Mouse (Mus musculus) effector memory CD4-positive, alpha-beta T cell, adult 5 months (primary cell): ENCODE data around the gene Sectm1a. TPM values are rescaled to one million over a fixed set of nuclear protein-coding genes. Genes with fewer than 3 reads are reported as not detected.

Source experiments
- polyA plus RNA-seq: library from polyadenylated mRNA; unstranded; fragments of 100-300 nt; shearing (Covaris generic); gene quantifications from one replicate; pipeline ENCODE4 v1.2.1, GENCODE M21; 2017

The Sectm1a gene
- polyA plus RNA-seq, result not detected

DNA sequence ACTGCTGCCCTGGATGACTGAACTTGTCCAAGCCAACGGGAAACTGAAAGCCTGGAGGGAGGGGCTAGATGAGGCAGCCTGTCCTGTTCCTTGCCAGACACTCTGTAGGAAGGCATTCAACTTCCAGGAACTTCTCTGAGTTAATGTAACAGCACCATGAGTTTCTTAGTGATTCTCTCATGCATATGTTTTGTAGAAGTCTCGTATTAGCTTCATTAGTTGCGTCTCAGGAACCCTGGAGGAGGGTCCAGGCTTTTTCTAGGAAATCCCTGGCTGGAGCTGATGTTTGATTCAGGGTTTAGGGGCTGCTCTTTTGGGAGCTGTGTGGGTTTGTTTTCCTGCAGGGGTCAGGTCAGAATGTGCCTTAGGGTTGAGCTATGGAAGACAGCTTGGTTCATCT is at the start of gene Sectm1a:
TSS of gene Sectm1a (minus strand) at position 101 of the 400 bp plus-strand sequence.

DNA sequence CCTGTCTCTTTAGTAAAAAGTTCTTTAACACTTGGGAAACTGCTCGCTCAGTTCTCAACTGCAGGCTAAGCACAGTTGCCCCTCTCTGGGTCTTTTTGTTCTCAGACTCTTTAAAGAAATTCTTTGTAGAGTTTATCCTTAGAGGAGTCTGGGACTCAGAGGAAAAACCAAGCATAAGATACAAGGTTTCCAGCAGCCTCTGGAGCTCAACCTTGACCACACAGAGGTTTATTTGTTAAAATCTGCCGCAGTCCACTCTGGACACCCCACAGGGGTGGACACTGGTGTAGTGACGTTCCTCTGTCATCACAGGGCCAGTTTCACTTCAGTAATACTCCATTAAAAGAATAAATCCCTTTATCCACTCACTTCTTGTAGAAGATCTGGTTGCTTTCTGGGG is 37.6 kb upstream of the Sectm1a start, which contains the start of gene Tex19.2:
TSS of gene Tex19.2 (minus strand) at position 101 of the 400 bp plus-strand sequence.

DNA sequence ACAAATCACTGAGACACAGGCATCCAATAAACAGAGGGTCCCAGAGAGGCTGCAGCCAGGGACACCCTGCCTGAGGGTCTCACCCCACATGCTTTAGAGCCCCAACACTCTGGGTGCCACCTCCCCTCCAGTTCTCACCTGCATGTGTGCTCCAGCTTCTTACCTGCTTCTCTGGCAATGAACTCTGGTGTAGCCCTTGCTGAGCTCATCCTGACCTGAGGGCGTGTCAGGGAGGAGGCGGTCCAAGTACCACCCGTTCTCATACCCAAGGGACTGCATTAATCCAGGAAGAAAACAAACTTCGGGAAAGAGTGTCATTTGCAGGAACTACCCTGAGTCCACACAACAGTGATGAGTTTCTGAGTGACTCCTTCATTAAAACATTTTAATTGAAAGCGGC is 17.6 kb downstream of the Sectm1a start, which contains the start of gene Sectm1b:
TSS of gene Sectm1b (minus strand) at position 191 of the 400 bp plus-strand sequence.

DNA sequence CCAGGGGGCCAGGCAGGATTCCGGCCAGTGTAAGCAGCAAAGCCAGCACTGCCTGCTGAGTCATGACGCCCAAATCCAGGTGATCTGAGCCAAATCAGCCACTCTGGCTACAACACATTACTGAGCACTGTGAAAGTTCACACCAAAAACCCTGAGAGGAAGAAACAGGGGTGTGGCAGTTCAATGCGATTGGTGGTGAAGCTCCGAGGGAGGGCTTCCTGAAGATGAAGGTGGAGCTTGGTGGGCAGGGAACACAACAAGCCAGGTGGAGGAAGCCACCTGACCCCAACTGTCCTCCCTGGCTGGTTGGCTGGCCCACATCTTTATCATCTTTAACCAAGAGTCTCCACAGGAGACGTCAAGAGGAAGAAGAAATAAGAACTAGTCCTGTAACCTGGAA is 41.7 kb downstream of the Sectm1a start, which contains the start of gene Cd7:
TSS of gene Cd7 (minus strand) at position 117 of the 400 bp plus-strand sequence.

Other genes with a start within 250 kb of the Sectm1a start
- 0.21 TPM for gene Ccdc57, start 148.3 kb downstream of the Sectm1a start, polyA plus RNA-seq
- gene Slc16a3, start 132.7 kb downstream of the Sectm1a start, polyA plus RNA-seq, result 21.0 TPM
- gene Csnk1d, start 89.9 kb downstream of the Sectm1a start, polyA plus RNA-seq, result 227 TPM
- 69.1 TPM for gene Cd7, start 41.8 kb downstream of the Sectm1a start, polyA plus RNA-seq
- gene Sectm1b, start 17.7 kb downstream of the Sectm1a start, polyA plus RNA-seq, result not detected
- gene Tex19.2, start 37.5 kb upstream of the Sectm1a start, polyA plus RNA-seq, result not detected
- not detected for gene Tex19.1, start 64.9 kb upstream of the Sectm1a start, polyA plus RNA-seq
- not detected for gene Uts2r, start 79.1 kb upstream of the Sectm1a start, polyA plus RNA-seq
- gene Hexdc, start 123.2 kb upstream of the Sectm1a start, polyA plus RNA-seq, result 2.5 TPM
- 12.4 TPM for gene Ogfod3, start 123.5 kb upstream of the Sectm1a start, polyA plus RNA-seq
- gene Cybc1, start 148.1 kb upstream of the Sectm1a start, polyA plus RNA-seq, result 74.3 TPM
- gene Narf, start 156.0 kb upstream of the Sectm1a start, polyA plus RNA-seq, result 28.2 TPM
- 18.7 TPM for gene Foxk2, start 178.8 kb upstream of the Sectm1a start, polyA plus RNA-seq